Mouse (Mus musculus) thymus, adult 18-20 months (tissue): ENCODE results near the gene Fam178b.

Experiments used
- DNase-seq, 2 experiments: peaks; one replicate each; pipeline ENCODE4 v3.0.0; 2022; ENCODE audit warnings: mixed read lengths in 2 of 2

The Fam178b gene

DNA sequence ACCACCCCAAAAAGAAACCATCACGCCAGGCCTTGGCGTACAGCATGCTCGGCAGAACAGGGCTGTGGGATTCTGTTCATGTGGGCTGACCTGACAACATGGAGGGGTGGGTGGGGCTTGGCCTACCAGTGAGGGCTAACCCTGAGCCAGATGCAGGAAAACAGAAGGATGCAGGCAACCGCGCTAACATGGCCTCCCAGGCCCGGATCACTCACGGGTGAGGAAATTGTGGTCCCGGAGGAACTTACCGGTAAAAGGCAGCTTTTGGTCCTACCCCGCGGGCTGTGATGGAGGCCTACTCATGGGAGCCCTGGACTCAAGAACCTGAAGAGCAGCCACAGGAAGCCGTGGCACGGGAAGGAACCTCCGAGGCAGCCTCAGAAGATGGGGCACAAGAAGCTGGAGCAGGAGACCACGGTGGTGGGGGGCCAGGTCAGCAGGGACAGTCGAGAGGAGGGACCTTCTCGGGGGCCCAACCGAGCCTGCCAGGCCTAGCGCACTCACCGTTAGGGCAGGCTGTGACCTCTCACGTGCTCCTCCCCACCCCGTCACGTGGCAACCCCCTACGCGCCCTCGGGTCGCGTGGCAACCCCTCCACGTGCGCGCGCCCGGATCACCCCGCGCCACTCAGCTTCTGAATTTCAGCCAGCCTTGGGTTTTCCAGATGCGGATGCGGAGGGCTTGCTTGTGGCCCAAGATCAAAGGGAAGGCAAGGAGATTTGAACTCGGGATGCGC is at the start of gene Fam178b:
TSS of gene Fam178b (minus strand) at position 564 of the 736 bp plus-strand sequence.
- no peak for DNase-seq

DNA sequence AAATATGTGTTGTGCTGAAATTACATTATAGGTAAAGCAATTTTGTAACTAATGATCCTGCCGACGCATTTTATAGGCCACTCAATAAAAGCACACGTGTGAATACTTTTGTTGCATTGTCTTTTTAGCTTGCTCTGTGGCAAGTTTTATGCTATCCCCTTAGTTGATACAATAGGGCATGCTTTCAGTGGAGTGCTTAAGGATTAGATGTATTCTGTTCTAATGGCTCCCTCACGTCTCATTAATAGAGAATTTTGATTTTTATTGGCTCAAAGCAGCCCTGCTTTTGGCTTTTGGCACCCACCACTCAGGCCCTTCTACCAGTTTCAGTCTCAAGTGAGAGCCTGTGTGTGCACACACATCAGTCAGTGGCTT is 41.1 kb upstream of the Fam178b start:
- DNase-seq, result no peak

DNA sequence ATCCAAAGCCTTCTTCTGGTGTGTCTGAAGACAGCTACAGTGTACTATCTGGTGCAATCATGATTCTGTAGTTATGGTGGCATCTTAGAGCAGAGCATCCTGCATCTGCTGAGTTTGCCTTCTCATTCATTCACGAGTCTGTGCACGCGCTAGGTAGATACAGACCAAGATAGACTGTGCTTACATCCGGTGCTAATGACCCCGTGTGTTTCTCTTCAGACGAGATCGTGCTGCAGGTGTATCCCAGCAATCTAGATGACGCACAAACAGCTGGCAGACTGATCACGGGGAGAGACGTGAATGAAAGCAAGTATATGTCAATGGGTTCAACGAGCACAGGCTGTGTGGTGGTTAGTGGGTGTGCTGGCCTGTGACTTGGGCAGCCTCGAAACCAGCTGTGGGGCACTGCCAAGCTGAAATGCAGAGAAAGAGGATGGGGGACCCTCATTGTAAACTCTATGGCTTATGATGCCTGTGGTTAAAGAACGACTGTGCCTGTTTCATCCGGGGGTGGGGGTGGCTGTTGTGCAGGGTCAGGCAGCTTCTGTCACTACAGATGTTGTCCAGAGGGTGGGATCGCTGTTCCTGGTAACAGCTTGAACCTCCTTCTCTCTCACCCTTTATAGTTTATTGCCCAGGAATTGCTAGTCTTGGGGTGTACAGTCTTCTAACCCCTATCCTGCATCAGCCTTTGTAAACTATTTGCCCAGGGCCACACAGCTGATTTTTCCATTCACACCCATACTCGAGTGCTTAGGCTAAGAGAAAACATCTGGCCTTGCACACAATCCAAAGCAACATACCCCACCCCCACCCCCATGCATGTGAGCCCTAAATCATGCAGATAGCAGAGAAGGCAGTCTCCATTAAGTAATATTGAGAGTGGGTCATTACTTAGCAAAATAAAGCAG is 40.4 kb upstream of the Fam178b start:
- peak in 1 of 2 experiments; percentile 16 for DNase-seq

DNA sequence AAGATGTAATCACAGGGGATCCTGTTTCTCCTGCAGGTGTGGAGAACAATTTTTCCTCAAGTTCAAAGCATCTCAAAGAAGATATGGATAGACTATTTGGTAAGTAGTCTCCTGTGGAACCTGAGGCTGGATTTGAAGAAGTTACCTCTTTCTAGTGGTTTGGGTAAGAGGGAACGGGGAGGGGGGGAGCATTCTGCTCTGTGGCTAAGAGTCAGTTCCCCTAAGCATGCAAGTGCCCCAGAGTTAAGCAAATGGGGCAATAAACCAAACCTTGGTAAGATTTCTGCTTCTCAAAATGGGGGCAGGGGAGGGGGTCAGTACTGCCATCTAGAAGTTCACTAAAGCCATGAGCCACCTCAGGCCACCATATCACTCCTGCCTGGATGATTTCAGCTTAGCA is 35.8 kb upstream of the Fam178b start:
- DNase-seq, result no peak

DNA sequence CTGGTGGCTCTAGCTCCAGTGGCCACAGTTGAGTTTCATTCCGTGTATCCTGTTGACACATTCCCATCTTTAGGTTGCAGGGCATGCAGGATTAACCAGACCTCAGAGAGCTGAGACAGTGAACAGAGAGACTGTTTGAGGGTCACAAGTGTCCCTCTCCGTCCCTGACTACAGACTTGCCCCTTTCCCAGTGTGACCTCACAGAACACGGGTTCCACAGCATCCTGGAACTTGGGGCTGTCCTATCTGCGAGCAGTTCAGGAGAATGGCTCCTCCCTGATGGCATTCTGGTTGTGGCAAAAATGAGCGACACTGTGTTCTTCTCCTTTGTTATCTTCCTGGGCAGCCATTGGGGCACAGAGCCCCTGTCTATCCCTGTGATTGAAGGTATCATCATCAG is 31.3 kb upstream of the Fam178b start, which contains the start of gene Actr1b:
TSS of gene Actr1b (minus strand) at position 112 of the 400 bp plus-strand sequence.
- no peak for DNase-seq

DNA sequence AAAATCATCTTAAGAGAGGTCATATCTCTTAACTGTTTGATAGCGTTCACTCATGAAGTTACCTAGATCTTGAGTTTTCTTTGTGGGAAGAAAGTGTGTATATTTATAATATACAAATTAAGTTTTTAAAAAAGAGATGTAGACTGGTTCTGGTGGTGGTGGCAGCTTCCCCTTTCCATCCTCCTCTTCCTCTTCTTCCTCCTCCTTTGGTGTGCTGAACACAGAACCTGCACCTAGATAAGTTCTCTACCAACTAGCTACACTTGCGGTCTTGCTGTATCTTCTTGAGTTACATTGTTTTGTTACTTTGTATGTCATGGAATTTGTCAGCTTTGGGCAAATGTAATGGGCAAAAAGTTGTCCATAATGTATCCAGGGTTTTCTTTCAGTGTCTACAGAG is 28.1 kb upstream of the Fam178b start:
- DNase-seq, result no peak

DNA sequence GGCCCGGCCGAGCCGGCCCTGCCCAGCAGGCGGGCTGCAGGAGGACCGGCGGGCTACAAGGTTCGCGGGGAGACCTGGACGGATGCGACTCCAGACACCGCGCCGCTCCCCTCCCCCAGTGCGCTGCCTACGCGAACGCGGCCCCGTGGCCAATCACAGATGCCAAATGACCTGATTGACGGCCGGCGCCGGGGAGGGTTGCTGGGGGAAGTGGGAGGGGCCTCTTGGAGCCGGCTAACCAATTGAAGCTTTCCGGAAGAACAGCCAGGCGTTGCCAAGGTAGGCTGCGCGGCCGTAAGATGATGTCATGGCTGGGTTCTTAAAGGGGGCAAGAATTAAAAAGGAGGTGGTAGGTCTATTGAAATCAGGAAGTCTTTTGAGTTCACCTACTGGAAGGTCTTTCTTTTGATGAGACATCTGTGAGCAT is 26.9 kb upstream of the Fam178b start, which contains the start of gene 4933424G06Rik:
TSS of gene 4933424G06Rik (plus strand) at position 296 of the 427 bp plus-strand sequence.
- peak; percentile 97 to 99 for DNase-seq

DNA sequence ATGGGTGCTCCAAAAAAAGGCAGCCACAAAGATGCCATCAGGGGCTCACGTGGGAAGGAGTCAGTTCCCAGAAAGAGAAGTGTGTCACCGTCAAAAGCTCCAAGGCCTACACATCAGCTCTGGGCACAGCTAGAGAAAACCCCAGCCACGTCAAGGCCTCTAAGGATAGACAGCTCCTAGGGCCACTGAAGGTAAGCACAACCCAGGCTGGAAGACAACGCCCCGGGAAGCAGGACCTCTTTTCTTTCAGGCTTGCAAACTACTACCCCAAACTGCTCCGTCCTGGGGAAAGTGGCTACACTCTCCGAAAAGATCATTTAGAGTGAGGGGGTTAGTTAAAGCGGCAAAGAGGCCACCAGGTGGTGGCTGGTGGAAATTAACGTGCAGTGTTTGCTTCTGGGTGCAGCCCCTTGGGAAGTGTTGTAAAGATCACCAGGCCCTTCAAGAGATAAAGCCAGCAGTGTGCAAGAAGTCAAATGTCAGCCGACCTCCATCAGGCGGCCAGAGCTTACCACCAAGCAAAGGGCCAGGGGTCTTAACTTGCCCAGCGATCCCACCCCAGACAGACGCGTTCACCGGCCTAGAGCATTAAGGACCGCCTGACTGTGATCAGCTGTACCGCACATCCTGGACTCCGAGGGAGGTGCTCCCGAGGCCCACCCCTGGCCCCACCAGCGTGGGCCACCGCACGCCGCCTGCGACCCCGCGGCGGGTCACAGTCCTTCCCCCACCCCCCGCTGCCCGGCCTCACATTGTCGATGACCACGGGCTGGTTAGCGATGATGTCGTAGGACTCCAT is 26.3 kb upstream of the Fam178b start:
- DNase-seq, result peak; percentile 21 to 44

DNA sequence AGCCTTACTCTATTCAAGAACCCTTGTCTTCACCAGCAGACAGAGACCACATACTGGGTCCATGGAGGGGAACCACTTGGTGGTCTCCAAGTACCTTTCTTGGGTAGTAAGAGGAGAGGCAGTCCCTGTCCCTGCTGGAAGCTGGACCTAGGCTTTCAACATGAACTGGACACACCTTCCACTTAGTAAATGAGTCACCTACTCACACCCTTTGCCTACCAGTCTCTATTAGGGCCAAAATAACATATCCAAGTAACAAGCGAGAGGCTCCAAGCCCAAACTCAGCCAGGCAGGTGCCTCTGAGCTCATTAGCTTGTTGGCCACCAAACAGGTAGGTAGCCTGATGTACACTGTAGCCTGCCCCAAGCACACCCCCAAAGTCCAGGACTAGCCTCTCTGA is 25.6 kb upstream of the Fam178b start:
- DNase-seq, result no peak

DNA sequence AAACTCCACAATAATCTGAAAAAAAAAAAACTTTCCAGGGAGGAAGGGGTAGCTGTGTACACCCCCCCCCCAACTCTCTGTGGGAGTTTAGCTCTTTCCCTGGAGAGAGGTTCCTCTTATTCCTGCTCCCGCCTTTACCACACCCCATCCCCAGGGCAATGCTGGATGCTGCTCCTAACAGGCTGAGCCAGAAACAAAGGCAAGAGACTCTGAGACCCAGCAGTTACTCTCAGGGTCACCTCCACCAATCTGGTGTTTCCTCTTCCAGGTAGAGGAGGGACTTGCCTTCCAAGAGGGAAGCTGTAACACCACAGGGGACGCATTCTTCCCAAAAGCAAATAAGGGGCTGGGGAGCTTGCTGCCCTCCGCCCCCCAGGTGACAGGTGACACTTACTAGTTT is 24.8 kb upstream of the Fam178b start:
- DNase-seq, result no peak

DNA sequence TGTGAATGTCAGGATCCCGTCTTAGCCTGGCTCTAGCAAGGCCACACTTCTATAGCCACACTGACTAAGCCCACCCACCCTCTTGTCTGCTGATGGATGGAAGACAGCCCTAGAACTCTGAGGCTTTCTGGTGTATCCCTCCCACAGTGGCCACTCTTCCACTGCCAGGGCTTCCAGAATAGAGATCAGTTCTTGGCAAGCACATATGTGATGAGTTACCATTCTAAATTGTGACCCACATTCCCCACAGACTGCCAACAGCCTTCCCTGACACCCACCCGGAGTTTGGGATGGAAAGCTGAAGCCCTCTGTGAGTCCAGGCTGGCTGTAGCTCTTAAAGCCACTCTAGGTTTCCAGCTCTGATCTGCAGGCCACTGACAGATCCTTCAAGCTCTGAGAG is 24.2 kb upstream of the Fam178b start:
- no peak for DNase-seq

DNA sequence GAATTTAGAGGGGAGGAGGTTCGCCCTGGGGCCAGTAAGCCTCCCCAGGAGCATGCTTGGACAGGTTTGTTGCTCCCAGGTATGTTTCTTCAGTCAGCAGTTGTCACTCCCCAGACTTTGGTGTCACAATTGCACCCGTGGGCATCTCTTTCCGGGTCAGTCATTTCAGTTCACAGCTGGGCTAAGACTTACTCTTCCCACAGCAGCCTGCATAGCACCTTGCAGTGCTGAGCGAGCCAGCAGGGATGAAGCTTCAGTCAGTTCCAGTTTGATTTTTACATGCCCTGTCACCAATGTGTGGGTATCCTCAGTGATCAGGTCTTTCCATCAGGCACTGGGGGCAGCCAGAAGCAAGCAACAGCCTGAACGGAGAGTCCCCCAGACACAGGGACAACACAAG is 14.0 kb upstream of the Fam178b start:
- no peak for DNase-seq

DNA sequence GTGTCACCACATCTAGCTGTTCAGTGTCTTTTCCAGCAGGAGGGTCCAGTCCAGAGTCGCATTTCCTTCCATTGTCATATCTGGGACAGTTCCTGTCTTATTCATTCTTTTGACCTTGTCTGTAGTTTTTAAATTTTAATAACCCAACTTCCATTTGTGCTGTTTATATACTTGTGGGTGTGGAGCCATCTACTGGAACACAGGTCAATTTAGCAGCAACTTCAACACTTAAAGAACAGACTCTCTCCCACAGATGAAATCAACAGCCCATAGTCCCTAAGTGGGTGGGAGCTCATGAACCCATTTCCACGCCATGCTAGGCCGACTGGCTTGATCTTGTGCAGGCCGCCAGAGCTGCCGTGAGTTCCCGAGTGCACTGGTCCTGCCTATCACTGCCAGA is 13.4 kb upstream of the Fam178b start:
- DNase-seq, result no peak

DNA sequence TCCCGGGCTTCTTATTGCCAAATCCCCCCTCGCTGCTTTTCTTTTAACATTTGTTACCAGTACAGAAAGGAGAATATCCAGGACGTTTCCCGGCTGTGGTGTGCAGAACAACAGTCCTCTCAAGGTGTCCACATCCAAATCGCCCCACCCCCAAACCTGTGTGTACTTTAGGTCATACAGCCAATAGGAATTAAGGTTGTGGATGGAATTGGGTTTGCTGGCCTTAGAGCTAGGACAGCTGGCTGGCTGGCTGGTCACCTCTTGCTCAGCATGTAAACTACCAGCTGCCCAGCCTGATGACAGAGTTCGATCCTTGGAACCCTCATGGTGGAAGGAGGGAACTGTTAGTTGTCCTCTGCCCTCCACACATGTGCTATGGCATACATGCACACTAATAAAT is 11.9 kb upstream of the Fam178b start:
- no peak for DNase-seq

DNA sequence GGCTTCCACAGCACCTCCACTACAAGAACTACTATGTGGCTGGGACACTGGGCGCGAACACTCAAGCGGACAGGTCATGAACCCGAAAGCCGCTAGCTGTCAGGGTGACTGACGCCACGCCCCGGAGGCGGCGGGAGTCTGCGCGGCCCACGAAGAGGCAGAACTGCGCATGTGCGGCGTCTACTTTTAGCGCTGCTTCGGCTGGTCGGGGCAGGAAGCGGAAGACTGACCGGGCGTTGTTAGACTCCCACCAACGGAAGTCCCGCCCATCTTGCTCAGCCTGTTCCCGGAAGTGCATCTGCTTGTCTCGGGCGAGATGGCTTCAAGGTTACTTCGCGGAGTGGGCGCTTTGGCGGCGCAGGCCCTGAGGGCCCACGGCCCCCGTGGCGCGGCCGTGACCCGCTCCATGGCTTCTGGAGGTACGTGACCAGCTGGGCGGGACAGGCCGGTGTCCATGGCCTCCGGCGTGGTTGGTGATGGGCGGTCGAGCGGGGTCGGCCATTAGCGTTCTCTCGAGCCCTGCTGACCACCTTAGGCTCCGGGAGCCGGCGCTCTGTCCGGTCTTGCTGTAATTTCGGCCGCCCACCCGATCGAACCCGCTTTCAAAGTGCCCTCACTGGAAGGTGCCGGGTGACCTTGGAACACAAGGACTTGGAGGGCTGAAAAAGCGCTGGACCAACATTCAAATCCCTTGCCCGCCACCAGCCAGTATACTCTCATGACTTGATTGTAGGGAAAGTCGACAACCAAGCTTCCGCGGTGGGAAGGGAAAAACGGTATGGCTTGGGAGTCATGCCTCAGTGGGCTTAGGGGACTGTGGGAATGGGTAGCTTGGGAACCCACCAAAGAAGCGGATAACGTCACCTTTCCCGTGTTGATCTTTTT is 8.5 kb upstream of the Fam178b start, which contains the start of gene Cox5b:
TSS of gene Cox5b (plus strand) at position 179 of the 885 bp plus-strand sequence.
- DNase-seq, result peak; percentile 94 to 96

DNA sequence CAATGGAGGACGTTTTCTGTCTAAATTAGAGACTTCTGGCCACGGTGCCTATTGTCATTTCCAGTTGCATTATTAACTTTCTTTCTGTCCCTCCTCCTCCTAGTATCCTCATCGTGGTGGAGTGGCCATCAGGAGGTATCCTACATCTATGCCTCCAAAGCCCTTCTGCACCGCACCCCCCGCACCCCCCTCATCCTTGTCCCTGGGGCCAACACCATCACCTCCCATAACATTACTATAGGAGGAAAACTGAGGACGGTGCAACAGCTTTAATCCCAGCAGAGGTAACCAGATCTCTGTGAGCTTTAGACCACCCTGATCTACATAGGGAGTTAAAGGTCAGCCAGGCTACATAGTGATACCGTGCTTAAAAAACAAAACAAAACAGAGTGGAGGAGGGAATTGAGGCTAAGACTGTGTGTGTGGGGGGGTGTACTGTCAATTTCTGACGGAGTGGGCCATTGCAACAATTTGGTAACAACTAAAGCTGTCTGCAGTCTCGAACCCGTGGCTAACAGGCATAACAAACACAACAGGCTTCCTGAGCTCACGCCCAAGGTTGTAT is 7.8 kb upstream of the Fam178b start:
- no peak for DNase-seq

DNA sequence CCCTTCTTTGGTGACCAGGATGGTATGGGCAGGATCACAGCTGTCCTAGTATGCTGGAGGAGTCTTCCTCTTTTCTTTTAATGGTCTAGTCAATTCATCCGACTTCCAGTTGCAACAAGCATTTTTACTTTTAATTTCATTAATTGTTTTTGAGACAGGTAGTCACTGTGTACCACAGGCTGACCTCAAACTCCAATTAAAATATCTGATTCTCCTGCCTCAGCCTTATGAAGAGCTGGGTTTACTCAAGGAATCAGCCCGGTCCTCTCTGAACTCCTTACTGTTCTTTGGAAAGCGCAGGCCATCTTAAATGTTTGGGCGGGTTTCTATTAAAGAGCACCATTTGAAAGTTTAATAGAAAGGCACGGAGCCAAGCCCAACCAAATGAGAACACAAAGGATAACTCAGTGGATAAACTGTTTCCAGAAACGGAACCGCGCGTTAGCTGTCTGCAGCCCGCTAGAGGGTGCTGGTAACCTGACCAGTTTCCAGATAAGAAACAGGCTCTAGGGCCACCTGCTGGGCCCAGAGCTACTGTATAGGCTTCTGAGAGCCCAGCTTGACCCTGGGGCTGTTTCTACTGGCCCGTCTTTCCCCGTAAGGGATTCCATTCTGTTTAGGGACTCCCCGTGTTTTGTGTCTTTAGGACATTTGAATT is 956 bp upstream of the Fam178b start:
- peak; percentile 42 to 54 for DNase-seq

DNA sequence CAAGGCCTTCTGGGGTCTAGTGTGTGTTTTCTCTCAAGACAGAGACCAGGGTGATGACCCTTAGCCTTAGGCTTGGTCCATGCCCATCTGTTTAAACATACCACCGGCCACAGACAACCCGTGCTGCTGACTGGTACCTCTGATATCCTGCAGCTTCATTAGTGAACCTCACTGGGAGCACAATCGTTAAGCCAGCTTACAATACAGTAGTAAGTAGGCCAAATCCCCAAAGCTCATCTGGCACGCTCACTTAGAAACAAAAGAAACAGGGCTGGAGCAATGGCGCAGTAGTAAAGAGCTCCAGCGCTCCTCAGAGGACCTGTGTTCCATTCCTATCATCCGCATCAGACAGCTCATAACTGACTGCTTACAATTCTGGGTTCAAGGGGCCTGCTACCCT is 2.1 kb downstream of the Fam178b start:
- no peak for DNase-seq

DNA sequence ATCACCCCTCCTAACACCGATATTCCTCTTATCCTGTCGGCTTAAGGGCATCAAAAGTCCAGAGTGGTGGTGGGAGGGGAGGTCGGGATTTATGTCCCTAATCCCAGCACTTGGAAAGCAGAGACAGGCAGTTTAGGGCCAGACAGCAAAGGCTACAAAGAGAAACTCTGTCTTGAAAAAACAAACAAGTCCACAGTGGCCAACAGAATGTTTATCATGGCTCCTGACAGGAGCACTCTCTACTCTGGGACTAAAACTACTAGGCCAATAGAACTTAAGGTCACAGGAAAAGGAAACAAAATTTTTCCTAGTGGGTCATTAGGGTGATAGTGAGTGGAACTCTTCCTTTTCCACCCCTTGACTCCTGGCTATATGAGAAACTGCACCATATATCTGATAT is 8.0 kb downstream of the Fam178b start:
- no peak for DNase-seq

DNA sequence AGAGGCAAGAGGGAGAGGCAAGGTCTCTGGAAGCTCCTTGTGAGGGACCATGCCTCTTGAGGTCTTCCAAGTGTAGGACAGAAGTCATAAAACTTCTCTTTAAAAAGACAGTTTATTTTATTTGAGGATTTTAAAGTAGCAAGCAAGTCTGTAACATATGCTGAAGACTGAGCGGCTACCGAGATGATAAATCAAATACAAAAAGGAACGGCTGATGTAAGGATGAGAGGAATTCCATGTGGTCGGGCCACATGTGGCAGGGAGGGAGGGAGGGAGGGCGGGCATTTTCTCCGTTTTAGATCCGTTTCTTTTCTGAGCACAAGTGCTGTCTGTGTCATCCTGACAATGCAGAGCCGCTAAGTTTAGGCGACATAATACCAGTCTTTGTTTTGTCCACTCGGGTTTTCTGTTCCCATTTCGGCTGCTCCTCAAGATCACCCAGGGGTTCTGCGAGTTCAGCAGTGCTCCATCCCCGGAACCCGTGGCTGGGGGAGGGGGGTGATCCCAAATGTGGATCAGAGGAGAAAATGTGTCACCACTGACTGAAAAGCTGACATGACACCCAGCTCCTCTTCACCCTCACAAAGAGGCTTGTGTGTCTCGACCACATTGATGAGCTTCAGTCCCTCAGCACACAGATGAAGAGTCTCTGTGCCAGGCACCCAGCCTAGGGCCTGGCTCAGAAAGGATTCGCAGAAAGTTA is 10.2 kb downstream of the Fam178b start:
- no peak for DNase-seq
